Mouse (Mus musculus) G1E (cell line): Measurements from ENCODE around the gene Lcor.

ENCODE experiments used
- GATA1 ChIP-seq: IDR thresholded peaks from 2 replicates; pipeline ENCODE4 v1.6.1; 2012; ENCODE audit warnings: borderline replicate concordance, low read length, inconsistent platforms, mixed read lengths
- GATA2 ChIP-seq: IDR thresholded peaks from 2 replicates; pipeline ENCODE4 v1.6.1; 2012; ENCODE audit warnings: low read depth, low read length, inconsistent platforms, borderline replicate concordance

- TF ChIP-seq GATA2: no peak
- TF ChIP-seq GATA1: no peak
These were observed 13.6 kb downstream of the Lcor start for GRCm38 (mm10) chr19:41496058-41496457.
